Mouse (Mus musculus) hindbrain, embryonic 12.5 days (tissue): ENCODE measurements around the gene Pkn3. TPM values are rescaled to one million over a fixed set of nuclear protein-coding genes. Genes with fewer than 3 reads are reported as not detected.
"Not testable (repeated sequence)": the region's sequence is repeated elsewhere in the genome, so short reads cannot be mapped to it uniquely, and the experiment has no call there.

Experiments used
- ATAC-seq: fragments of 200-750 bp; cut with Nextera tagmentation; 2 replicates; pipeline ENCODE4 v1.8.0; 2017; ENCODE audit warnings: moderate TSS enrichment; ENCODE audit not compliant: low FRiP score
- H3K27ac ChIP-seq: fragments of 300-500 bp; sonication (generic); 2 replicates; pipeline ENCODE4 v1.5.1; 2016; ENCODE audit warnings: mild to moderate bottlenecking
- H3K27me3 ChIP-seq: fragments of 300-500 bp; sonication (generic); 2 replicates; pipeline ENCODE4 v1.6.1; 2016; ENCODE audit warnings: mild to moderate bottlenecking
- H3K36me3 ChIP-seq: fragments of 300-500 bp; sonication (generic); 2 replicates; pipeline ENCODE4 v1.6.1; 2016; ENCODE audit warnings: mild to moderate bottlenecking
- H3K4me1 ChIP-seq: fragments of 300-500 bp; sonication (generic); 2 replicates; pipeline ENCODE4 v1.6.1; 2016
- H3K4me2 ChIP-seq: fragments of 300-500 bp; sonication (generic); replicated peaks from 2 replicates; pipeline ENCODE4 v1.6.1; 2016; ENCODE audit warnings: mild to moderate bottlenecking
- H3K4me3 ChIP-seq: fragments of 300-500 bp; sonication (generic); 2 replicates; pipeline ENCODE4 v1.5.1; 2016; ENCODE audit warnings: mild to moderate bottlenecking
- H3K9ac ChIP-seq: fragments of 300-500 bp; sonication (generic); 2 replicates; pipeline ENCODE4 v1.6.1; 2016; ENCODE audit warnings: mild to moderate bottlenecking, moderate library complexity
- H3K9me3 ChIP-seq: fragments of 300-500 bp; sonication (generic); replicated peaks from 2 replicates; pipeline ENCODE4 v1.6.1; 2016; ENCODE audit warnings: mild to moderate bottlenecking
- WGBS: fragments of 180-500 bp; shearing (Covaris S2); methylation state at CpG from one replicate; pipeline ENCODE4 v1.1.7; 2016; 5-methylcytosine and 5-hydroxymethylcytosine counted together
- polyA plus RNA-seq: library from polyadenylated mRNA; unstranded; fragments of >200 nt; fragmentation: Nextera tagmentation; extraction: Ambion mirVana; gene quantifications from 2 replicates; pipeline ENCODE4 v1.2.1, GENCODE M21; 2016

Pkn3 gene
- polyA plus RNA-seq, 1 experiment from 2014 or later = 7.2 TPM

GRCm38 (mm10) chr2:30133613-30134377 lies 56.3 kb downstream of the Pkn3 start, which contains the start of gene Tbc1d13:
TSS of gene Tbc1d13 (plus strand) at chr2:30133746.
- peaks cover 15% of the 10 kb centered on the region for H3K36me3 ChIP-seq
- WGBS = under 1% methylated on average over 46 of the region's 46 CpGs
- H3K4me3 ChIP-seq = peak within 1 kb of the TSS; percentile 76
- H3K27ac ChIP-seq = peak within 1 kb of the TSS; percentile 82
- no peaks in the 10 kb centered on the region for H3K27me3 ChIP-seq
- H3K9ac ChIP-seq = peak within 1 kb of the TSS; percentile 86
- peaks cover 25% of the 10 kb centered on the region for H3K4me1 ChIP-seq
- H3K9me3 ChIP-seq = no peaks in the 10 kb centered on the region
- peak; percentile 93 for ATAC-seq
- peak within 1 kb of the TSS; percentile 94 for H3K4me2 ChIP-seq

GRCm38 (mm10) chr2:30134378-30134711 lies 56.9 kb downstream of the Pkn3 start:
- Histone ChIP-seq H3K27me3 (no peaks in the 10 kb centered on the region), H3K9ac (peak overlapping the region; percentile 86), H3K4me3 (peak overlapping the region; percentile 76), H3K4me1 (peaks cover 25% of the 10 kb centered on the region), H3K9me3 (no peaks in the 10 kb centered on the region), H3K27ac (peak overlapping the region; percentile 82), H3K4me2 (peak overlapping the region; percentile 94), H3K36me3 (peaks cover 15% of the 10 kb centered on the region)
- 35% methylated on average over 6 of the region's 6 CpGs for WGBS
- peak; percentile 12; the same call in 1 of the 2 replicates for ATAC-seq

GRCm38 (mm10) chr2:30134928-30135620 lies 57.6 kb downstream of the Pkn3 start:
- H3K36me3 ChIP-seq = peaks cover 16% of the 10 kb centered on the region
- H3K4me1 ChIP-seq = peaks cover 25% of the 10 kb centered on the region
- H3K4me2 ChIP-seq = peak overlapping the region; percentile 94
- ATAC-seq = no peak
- H3K9ac ChIP-seq = peak overlapping the region; percentile 86
- no peak overlapping the region for H3K27ac ChIP-seq
- H3K27me3 ChIP-seq = no peaks in the 10 kb centered on the region
- H3K9me3 ChIP-seq = no peaks in the 10 kb centered on the region
- peak overlapping the region; percentile 76 for H3K4me3 ChIP-seq
- WGBS = 56% methylated on average over 10 of the region's 10 CpGs

GRCm38 (mm10) chr2:30136458-30136857 lies 59.0 kb downstream of the Pkn3 start:
- Histone ChIP-seq H3K4me2 (no peak overlapping the region), H3K4me3 (no peak overlapping the region), H3K27me3 (no peaks in the 10 kb centered on the region), H3K9me3 (no peaks in the 10 kb centered on the region), H3K9ac (no peak overlapping the region), H3K36me3 (peaks cover 30% of the 10 kb centered on the region), H3K4me1 (peaks cover 25% of the 10 kb centered on the region), H3K27ac (no peak overlapping the region)
- no peak for ATAC-seq
- 89% methylated on average over 10 of the region's 10 CpGs for WGBS

GRCm38 (mm10) chr2:30140021-30140420 lies 62.5 kb downstream of the Pkn3 start:
- H3K4me2 ChIP-seq, H3K9ac ChIP-seq, H3K27ac ChIP-seq, H3K27me3 ChIP-seq, ATAC-seq, H3K4me1 ChIP-seq, H3K4me3 ChIP-seq, H3K9me3 ChIP-seq: not testable (repeated sequence)
- WGBS = 95% methylated on average over 4 of the region's 4 CpGs
- peaks cover 64% of the 10 kb centered on the region for H3K36me3 ChIP-seq

Other genes starting within 250 kb of the Pkn3 start
- 28.5 and 30.2 TPM in 2 replicates for gene Cercam, start 208.5 kb upstream of the Pkn3 start, polyA plus RNA-seq
- gene Odf2, start 188.5 kb upstream of the Pkn3 start, polyA plus RNA-seq = 87.9 and 97.0 TPM in 2 replicates
- gene Gle1, start 142.3 kb upstream of the Pkn3 start, polyA plus RNA-seq = 69.1 and 72.5 TPM in 2 replicates
- 179 and 188 TPM in 2 replicates for gene Sptan1, start 112.1 kb upstream of the Pkn3 start, polyA plus RNA-seq
- gene Wdr34, start 28.8 kb upstream of the Pkn3 start, polyA plus RNA-seq = 40.4 and 41.0 TPM in 2 replicates
- 558 and 568 TPM in 2 replicates for gene Set, start 20.3 kb upstream of the Pkn3 start, polyA plus RNA-seq
- gene Zdhhc12, start 16.0 kb downstream of the Pkn3 start, polyA plus RNA-seq = 23.7 and 25.5 TPM in 2 replicates
- 11.8 and 12.6 TPM in 2 replicates for gene Zer1, start 46.9 kb downstream of the Pkn3 start, polyA plus RNA-seq
- 10.3 and 10.6 TPM in 2 replicates for gene Tbc1d13, start 56.1 kb downstream of the Pkn3 start, polyA plus RNA-seq
- 15.7 and 16.2 TPM in 2 replicates for gene Endog, start 93.8 kb downstream of the Pkn3 start, polyA plus RNA-seq
- 63.7 and 63.9 TPM in 2 replicates for gene Spout1, start 100.8 kb downstream of the Pkn3 start, polyA plus RNA-seq
- 10.4 and 13.1 TPM in 2 replicates for gene Kyat1, start 128.2 kb downstream of the Pkn3 start, polyA plus RNA-seq
- gene Lrrc8a, start 160.0 kb downstream of the Pkn3 start, polyA plus RNA-seq = 39.3 and 42.2 TPM in 2 replicates
- gene Gm28035, start 162.9 kb downstream of the Pkn3 start, polyA plus RNA-seq = 0.30 and 0.36 TPM in 2 replicates
- 5.0 and 5.6 TPM in 2 replicates for gene Phyhd1, start 188.5 kb downstream of the Pkn3 start, polyA plus RNA-seq
- not detected in 2 replicates for gene Gm28038, start 203.4 kb downstream of the Pkn3 start, polyA plus RNA-seq
- 25.5 and 26.2 TPM in 2 replicates for gene Dolk, start 208.7 kb downstream of the Pkn3 start, polyA plus RNA-seq
- 33.9 and 36.6 TPM in 2 replicates for gene Nup188, start 208.7 kb downstream of the Pkn3 start, polyA plus RNA-seq